In the genomic region with DNA sequence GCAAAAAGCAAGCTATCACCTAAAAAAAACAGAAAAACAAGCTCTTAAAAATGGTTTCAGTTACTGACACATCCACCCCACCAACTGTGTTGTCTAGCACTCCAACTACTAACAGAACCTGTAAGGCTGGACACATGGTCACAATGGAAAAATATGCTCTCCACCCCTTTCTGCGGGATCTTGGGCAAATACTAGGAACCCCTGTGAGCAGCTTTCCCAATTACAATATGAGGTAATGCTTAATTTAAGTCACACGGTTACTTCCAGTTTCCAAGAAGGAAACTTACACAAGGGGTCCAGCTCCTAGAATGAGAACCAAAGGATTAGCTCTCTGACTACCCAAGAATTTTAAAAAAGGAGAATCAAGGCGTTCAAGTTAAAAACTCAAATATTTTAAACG, we compare ENCODE assay signal across 7 mouse cellular contexts. TPM values are rescaled to one million over a fixed set of nuclear protein-coding genes. Genes with fewer than 3 reads are reported as not detected.
DNase-seq lines count a peak whose midpoint lies in the region; ATAC-seq and TF ChIP-seq lines count a peak whose summit lies in the region.

No protein-coding gene starts in this region.

- WGBS in lung, embryonic 14.5 days, result 29% methylated on average over 4 of the region's 4 CpGs

- H3K79me2 ChIP-seq in CH12.LX (replicated peaks; ENCODE audit: control insufficient read depth, extremely low read depth, insufficient read depth, poor library complexity, severe bottlenecking), result peaks cover 20% of the 10 kb centered on the region

- H3K27ac ChIP-seq in CH12.LX (ENCODE audit: insufficient read depth, low read depth), result no peak overlapping the region
- no peak overlapping the region for H3K27ac ChIP-seq in lung, embryonic 14.5 days (ENCODE audit: low read depth)

- peak overlapping the region; percentile 88 for H3K9ac ChIP-seq in CH12.LX (ENCODE audit: insufficient read depth, low read depth)
- peak overlapping the region; percentile 97 for H3K9ac ChIP-seq in lung, embryonic 14.5 days

- peak overlapping the region; percentile 100 for H3K4me2 ChIP-seq in CH12.LX (ENCODE audit: insufficient read depth, low read depth, poor library complexity, severe bottlenecking)
- peak overlapping the region; percentile 62 for H3K4me2 ChIP-seq in lung, embryonic 14.5 days

- ATAC-seq in granulocyte monocyte progenitor cell, adult 5-6 weeks (replicated peaks; ENCODE audit: poor library complexity, severe bottlenecking), result peak; percentile 57
- no peak for ATAC-seq in lung, embryonic 14.5 days (ENCODE audit: insufficient read depth)
- no peak for ATAC-seq in monocyte, adult 5-6 weeks (replicated peaks; ENCODE audit: insufficient number of reproducible peaks, low FRiP score, low TSS enrichment, poor library complexity, severe bottlenecking)

- H3K27me3 ChIP-seq in CH12.LX (replicated peaks), result no peaks in the 10 kb centered on the region
- H3K27me3 ChIP-seq in lung, embryonic 14.5 days (ENCODE audit: insufficient read depth, low read length), result no peaks in the 10 kb centered on the region

- dilution Hi-C loops in CH12.LX (cut with MboI; ENCODE audit: extremely low pct_ligation_motif_present, extremely low pct_unique_long_range_greater_than_20kb, low sequenced_read_pairs), result no loop called here

- peaks cover 29 to 35% of the 10 kb centered on the region in 2 experiments for H3K36me3 ChIP-seq in CH12.LX (replicated peaks in 1 of 2; ENCODE audit: control insufficient read depth in 1 of 2, insufficient read depth in 1 of 2, low read length in 1 of 2)
- H3K36me3 ChIP-seq in lung, embryonic 14.5 days (ENCODE audit: insufficient read depth), result peaks cover 35% of the 10 kb centered on the region

- DNase-seq in 416B (ENCODE audit: low read depth), result peak; percentile 37
- DNase-seq in CH12.LX (ENCODE audit: extremely low read depth), result no peak
- peak; percentile 28 for DNase-seq in lung, embryonic 14.5 days
- no peak for DNase-seq in thymus, postnatal 4 days
- no peak for DNase-seq in frontal cortex, postnatal 10 days (ENCODE audit: low spot score in 2 of 2)

- TF ChIP-seq EP300 in CH12.LX (IDR thresholded peaks at IDR 0.05; ENCODE audit: low read length), result no peak

- TF ChIP-seq CTCF in CH12.LX (conservative IDR thresholded peaks at IDR 0.05 in 1 of 2, IDR thresholded peaks at IDR 0.05 in 1 of 2; ENCODE audit: low read depth in 2 of 2, low read length in 2 of 2), result no peak
- no peak for TF ChIP-seq CTCF in lung, embryonic 14.5 days (IDR thresholded peaks at IDR 0.05; ENCODE audit: low read depth)

- in situ Hi-C loops in CH12.LX (cut with MboI; ENCODE audit: low pct_ligation_motif_present, low pct_unique_long_range_greater_than_20kb, low sequenced_read_pairs), result no loop called here

- no peaks in the 10 kb centered on the region for H3K9me3 ChIP-seq in CH12.LX (replicated peaks; ENCODE audit: low read length)
- no peaks in the 10 kb centered on the region for H3K9me3 ChIP-seq in lung, embryonic 14.5 days (ENCODE audit: low read depth, low read length)

- TF ChIP-seq POLR2A in CH12.LX (IDR thresholded peaks at IDR 0.05; ENCODE audit: low read depth, low read length), result no peak

- H3K4me3 ChIP-seq in CH12.LX (replicated peaks in 1 of 3; ENCODE audit: low read depth in 2 of 3, low read length in 2 of 3, poor library complexity in 1 of 3), result peak overlapping the region; percentile 69 to 97 (median 85)
- H3K4me3 ChIP-seq in lung, embryonic 14.5 days (ENCODE audit: low read depth, low read length), result peak overlapping the region; percentile 90

- TF ChIP-seq RAD21 in CH12.LX (IDR thresholded peaks at IDR 0.05; ENCODE audit: low read depth, low read length), result no peak

- H3K4me1 ChIP-seq in CH12.LX (ENCODE audit: control insufficient read depth in 1 of 2, insufficient read depth in 2 of 2), result peaks cover 0 to 31% of the 10 kb centered on the region in 2 experiments; a peak in 2 of 4 replicates
- 0 out of 2 replicates have a peak, but pooled peaks cover 2% of the 10 kb centered on the region for H3K4me1 ChIP-seq in lung, embryonic 14.5 days (ENCODE audit: insufficient read depth)

TF ChIP-seq in CH12.LX, 34 proteins besides CTCF, POLR2A, EP300 and RAD21:
- TF ChIP-seq SIN3A (IDR thresholded peaks at IDR 0.05; ENCODE audit: low read length), result peak; percentile 1; the same call in 1 of the 2 replicates
- TF ChIP-seq ZC3H11A (IDR thresholded peaks at IDR 0.05; ENCODE audit: low read depth, low read length), result no peak
- TF ChIP-seq MEF2A (IDR thresholded peaks at IDR 0.05; ENCODE audit: borderline replicate concordance, low read depth, low read length), result no peak

RNA-seq across cellular contexts. Expression of gene Sav1, which starts 1.3 kb away (rescaled TPM):
- total RNA-seq in CH12.LX (2012; rRNA removed) (13.3 and 13.7 TPM in 2 replicates), CH12.LX (2014; rRNA removed) (26.2 and 28.1 TPM in 2 replicates)
- polyA plus RNA-seq in CH12.LX (2012; ENCODE audit: insufficient read length, low read depth), result 31.7 and 34.4 TPM in 2 replicates
- total RNA-seq in granulocyte monocyte progenitor cell, adult 5-6 weeks (2014; fragmentation: Nextera tagmentation), result 47.7 and 59.2 TPM in 2 replicates
- total RNA-seq in granulocyte monocyte progenitor cell, adult 5-6 weeks (2017), result 27.9 and 33.9 TPM in 2 replicates
- 11.8 and 12.8 TPM in 2 replicates for polyA plus RNA-seq in lung, embryonic 14.5 days (2014; fragmentation: Nextera tagmentation; extraction: Ambion mirVana)
- 38.9 to 63.2 TPM (median 58.3 TPM) in 3 replicates for total RNA-seq in monocyte, adult 5-6 weeks (2017)

Comparison
In these comparisons a context has a peak if more than half of its experiments do, and no peak if none do; other contexts are left out.
1. DNase-seq: peak in 416B (single experiment) and lung, embryonic 14.5 days (single experiment); none in CH12.LX (single experiment), thymus, postnatal 4 days (single experiment) and frontal cortex, postnatal 10 days (0 of 2).